Mouse (Mus musculus) liver (tissue): ENCODE results near the gene Cpt1c.
A peak's percentile ranks its signal among the peaks of the same experiment; 100 is the strongest.

Experiments used
- DNase-seq: peaks from one replicate; pipeline ENCODE4 v3.0.0-alpha.2; 2020; ENCODE audit warnings: mixed read lengths

Gene Cpt1c

GRCm38 (mm10) chr7:44998501-44998955, 23.9 kb upstream of the Cpt1c start, which contains the start of gene Bcl2l12:
TSS of gene Bcl2l12 (minus strand) at chr7:44998712.
- DNase-seq = peak; percentile 73

DNA sequence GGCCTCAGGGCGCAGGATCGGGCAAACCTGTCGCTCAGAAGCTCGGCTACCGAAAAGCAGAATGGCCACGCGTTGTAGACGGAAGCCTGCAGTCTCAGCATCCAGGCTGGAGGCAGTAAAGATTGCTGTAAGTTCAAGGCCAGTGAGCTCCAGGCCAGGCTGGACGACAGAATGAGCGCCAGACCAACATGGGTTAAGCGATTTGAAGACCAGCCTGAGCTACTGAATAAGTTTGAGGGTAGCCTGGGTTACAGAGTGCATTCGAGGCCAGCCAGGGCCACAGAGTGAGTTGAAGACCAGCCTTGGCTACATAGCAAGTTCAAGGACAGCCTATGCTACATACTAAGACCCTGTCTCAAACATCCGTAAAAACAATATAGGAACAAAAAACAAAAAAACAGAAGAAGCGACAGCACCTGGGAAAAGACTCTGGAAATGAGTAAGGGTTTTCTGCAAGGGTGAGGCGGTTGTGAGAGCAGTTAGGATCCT, 23.3 kb upstream of the Cpt1c start:
- DNase-seq = no peak

DNA sequence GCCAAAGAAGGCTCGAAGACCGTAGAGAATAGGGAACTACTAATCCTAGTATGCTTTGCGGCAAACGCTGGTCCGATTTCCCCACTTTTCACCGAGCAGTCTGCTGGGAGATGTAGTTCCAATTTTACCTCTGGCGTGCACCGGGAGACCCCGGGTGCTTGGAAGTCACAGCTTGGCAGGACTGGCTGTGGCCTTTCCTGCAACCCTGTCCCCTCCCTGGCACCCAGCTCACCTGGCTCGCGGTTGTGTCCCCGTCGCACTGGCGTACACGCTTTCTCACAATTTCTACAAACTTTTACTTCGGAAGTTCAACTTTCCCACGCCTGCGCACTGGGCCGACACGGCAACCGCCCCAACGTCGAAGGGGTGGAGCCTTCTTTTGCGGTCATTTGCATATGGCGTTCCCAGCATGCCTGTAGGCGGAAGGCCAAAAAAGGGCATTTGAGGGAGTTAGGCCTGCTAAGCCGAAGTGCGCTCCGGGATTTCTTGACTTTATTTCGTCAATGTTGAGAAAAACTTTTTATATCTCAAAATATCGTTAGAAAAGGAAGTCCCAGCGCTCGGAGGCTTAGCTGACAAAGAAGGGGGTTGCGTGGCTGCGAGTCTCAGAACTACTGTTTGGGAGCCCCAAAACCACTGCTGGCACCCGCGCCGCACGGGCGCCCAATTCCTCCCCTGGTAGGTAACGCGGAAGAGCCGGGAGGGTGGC, 22.7 kb upstream of the Cpt1c start, which contains the start of gene Irf3:
Gene Irf3 (plus strand): TSS at position 418 of the 709 bp plus-strand sequence.
- DNase-seq = peak; percentile 96

- DNase-seq = no peak
Measured at GRCm38 (mm10) chr7:44996672-44997071, 22.0 kb upstream of the Cpt1c start.

GRCm38 (mm10) chr7:44986879-44987718, 12.4 kb upstream of the Cpt1c start:
- DNase-seq = no peak

- peak; percentile 98 for DNase-seq
Measured at GRCm38 (mm10) chr7:44986192-44986878, 11.7 kb upstream of the Cpt1c start, which contains the start of gene Prmt1. TSS of gene Prmt1 (minus strand) at chr7:44986568.

DNA sequence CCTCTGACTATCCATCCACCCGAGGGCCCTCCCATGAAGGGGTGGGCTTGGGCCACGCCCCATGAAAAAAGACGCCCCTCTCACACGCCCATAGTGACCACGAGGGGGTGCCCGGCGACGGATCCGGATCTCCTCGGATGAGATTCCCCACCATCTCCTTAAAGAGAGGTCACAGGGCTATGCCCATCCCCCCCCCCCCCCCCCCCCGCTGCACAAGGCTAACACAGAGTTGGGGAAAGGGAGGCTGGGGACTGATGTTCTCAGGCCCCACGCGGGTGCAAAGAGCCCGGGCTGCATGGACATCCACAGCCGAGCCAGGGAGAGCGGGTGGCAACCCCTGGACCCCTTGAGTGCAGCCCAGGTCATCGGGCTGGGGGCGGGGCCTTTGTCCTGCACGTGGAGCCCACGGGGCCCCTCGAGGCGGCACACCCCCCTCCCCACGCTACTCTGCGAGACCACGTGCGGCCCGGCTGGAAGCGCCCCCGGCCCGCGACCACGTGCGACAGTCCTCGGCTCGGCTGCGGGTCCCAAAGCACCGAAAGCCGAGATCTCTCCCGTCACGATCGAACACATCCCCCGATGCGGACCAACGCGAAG, 11.0 kb upstream of the Cpt1c start:
- DNase-seq = peak; percentile 79

DNA sequence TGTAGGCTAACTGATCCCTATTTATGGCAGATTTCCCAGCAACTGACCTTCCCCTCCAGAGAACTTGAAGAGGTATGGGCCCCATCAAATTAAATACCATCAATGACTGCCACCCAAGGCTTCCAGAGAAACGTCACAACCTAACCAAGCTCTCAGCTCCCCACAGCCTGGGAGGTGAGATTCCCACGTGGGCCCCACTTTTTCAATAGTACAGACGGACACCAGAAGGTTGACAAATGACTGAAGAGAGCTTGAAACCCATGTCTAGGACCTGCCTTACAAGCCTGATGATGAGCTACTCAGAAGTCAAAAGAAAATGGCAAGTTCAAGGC, 10.1 kb upstream of the Cpt1c start:
- no peak for DNase-seq

GRCm38 (mm10) chr7:44983944-44984832, 9.5 kb upstream of the Cpt1c start:
- no peak for DNase-seq

DNA sequence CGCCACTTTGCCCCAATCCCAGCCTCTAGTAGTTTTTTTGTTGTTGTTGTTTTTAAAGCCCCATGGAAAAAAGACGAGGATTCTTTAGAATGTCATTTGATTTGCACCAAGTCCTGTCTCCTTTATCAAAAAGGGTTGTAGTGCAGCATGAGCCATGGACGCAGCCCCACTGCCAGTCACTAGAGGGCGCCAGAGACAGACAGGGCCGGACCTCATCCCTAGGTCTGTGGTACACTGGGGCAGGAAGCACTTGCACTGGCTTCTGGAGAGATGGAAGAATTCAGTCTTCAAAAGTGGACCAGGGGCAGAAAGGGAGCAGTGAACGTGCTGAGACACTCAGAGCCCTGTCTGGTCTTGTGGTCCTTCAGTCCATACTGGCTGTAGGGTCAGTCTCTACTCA, 8.4 kb upstream of the Cpt1c start:
- peak; percentile 87 for DNase-seq

DNA sequence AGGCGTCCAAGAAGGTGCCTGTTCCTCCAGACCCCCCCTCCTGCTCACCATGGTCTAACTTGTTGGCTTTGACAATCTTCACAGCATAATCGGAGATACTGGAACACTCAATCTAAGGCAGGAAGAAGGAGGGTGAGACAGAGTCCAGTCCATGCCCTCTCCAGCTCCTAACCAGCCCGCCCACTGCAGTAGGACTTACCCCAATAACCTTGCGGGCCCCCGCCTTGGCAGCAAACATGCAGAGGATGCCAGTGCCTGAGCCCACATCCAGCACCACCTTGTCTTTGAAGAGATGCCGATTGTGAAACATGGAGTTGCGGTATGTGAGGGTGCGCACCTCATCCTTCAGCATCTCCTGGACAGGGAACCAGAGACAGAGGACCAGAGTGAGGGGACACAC, 6.9 kb upstream of the Cpt1c start:
- DNase-seq = no peak

DNA sequence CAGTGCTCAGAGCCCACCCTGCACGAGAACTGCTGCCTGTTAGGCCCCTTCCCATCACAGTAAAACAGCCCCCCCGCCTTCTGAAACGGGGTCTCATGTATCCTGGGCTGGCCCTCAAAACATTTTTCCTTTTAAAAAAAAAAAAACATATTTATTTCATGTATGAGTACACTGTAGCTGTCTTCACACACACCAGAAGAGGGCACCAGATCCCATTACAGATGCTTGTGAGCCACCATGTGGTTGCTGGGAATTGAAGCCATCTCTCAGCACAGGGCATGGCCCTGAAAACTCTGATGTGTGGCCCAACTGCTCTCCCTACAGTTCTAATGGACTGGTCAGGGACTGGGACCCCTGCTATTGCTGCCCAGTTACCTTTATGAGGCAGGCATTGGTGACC, 3.6 kb upstream of the Cpt1c start:
- DNase-seq = no peak

GRCm38 (mm10) chr7:44975117-44975419, 417 bp upstream of the Cpt1c start:
- DNase-seq = no peak

DNA sequence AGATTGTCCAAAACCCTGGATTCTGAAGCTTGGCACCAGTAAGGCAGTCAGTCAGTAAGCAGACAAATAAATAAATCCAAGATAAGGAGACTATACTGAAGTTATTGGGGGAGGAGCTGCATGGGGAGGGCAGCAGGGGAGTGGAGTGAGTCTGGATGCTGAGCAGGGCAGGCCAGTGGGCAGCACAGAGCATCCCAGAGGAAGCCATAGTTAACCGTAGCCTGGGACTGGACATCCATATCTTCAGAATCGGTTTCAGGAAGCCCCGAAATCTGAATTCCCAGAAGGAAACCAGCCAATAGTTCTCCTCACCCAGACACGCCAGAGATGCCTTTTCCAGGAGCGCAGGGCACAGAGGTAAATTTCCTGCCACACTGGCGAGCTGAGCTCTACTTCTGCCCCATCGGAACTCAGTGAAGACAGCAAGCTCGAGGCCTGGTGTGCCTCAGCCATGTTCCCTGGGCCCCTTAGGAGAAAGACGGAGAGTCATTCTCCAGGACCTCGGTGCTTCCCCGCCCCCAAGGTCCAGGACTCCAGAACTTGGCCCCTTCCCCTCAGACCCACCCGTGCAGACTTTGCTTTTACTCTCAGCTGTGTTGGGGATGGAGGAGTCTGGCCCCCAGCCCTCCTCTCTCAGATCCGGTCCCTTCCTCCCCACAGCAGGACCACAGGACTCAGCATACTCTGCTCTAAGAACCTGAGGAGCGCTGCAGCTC, 1.1 kb downstream of the Cpt1c start:
- no peak for DNase-seq

GRCm38 (mm10) chr7:44971142-44971541, 3.5 kb downstream of the Cpt1c start:
- no peak for DNase-seq

GRCm38 (mm10) chr7:44970231-44970691, 4.4 kb downstream of the Cpt1c start:
- DNase-seq = peak; percentile 85

DNA sequence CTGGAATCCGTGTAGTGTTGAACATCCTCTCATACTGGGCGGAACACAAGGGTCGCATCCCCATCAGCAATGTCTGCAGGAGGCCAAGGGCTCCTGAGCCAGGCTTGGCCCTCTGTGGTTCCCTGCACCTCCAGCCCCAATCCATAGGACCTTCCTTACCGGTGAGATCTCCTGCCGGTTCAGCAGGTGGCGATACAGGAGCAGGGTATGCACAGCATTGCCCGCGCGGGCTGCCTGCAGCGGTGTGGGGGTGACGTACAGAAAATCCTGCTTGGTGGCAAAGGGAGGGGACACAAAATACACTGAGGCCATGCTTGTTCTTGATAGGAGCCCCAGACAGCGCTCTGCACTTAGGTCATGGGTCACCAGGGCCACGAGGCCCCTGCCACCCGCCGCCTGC, 8.0 kb downstream of the Cpt1c start:
- DNase-seq = no peak

DNA sequence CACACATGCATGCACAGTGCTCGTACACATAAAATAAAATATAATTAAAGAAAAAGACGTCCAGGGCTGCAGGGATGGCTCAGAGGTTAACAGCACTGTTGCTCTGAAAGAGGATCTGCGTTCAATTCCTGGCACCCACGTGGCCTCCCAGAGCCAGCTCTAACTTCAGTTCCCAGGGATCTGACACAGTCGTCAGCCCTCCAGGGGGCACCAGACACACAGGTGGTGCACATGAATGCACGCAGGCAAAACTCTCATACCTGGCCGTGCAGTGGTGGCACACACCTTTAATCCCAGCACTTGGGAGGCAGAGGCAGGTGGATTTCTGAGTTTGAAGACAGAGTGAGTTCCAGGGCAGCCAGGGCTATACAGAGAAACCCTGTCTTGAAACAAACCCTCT, 8.7 kb downstream of the Cpt1c start:
- DNase-seq = no peak

DNA sequence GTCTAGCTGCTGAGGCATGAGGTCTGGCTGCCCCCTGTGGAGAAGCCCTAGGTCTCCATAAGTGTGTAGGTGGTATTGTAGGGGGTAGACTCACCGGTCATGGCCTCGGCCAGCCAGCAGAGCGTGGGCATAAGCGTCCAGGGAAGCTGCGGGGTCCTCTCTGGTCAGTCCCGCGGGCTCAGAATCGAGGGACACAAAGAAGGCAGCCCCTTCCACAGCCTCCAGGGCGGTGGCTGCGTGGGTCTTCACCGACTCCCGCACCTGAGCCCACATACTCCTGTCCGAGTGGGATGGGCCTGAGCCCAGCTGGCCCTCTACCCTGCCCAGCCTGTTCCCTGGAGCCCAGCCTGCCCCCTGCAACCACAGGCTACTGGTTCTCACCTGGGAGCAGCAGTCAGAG, 9.7 kb downstream of the Cpt1c start:
- no peak for DNase-seq

- DNase-seq = no peak
Measured at GRCm38 (mm10) chr7:44962831-44963230, 11.8 kb downstream of the Cpt1c start.

DNA sequence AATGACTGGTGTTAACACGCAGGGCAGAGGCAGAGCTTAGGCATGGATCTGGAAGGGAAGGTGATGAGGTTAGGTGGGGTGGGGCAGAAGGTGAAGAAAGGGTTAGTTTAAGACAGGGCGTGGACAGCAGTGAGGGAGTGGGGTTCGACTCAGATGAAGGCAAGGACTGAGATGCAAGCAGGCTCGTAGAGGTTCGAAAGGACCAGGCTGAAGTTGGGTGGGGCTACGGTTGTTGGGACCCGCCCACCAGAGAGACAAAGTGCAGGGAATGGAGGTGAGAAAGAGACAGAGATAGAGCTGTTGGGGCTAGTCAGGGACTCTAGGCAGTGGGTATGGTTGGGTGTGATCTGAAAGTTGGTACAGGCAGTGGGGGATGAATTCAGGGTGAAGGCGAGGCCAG, 12.3 kb downstream of the Cpt1c start:
- no peak for DNase-seq
